Mouse (Mus musculus) liver (tissue): ENCODE data around the gene Tril.

Source experiments
- DNase-seq: peaks from one replicate; pipeline ENCODE4 v3.0.0-alpha.2; 2020; ENCODE audit warnings: mixed read lengths

Tril gene

GRCm38 (mm10) chr6:53804145-53804544 is 16.5 kb downstream of the Tril start:
- no peak for DNase-seq

- DNase-seq = no peak
These were observed 17.1 kb downstream of the Tril start for GRCm38 (mm10) chr6:53803551-53803950.

GRCm38 (mm10) chr6:53801893-53802286 is 18.7 kb downstream of the Tril start:
- no peak for DNase-seq

DNA sequence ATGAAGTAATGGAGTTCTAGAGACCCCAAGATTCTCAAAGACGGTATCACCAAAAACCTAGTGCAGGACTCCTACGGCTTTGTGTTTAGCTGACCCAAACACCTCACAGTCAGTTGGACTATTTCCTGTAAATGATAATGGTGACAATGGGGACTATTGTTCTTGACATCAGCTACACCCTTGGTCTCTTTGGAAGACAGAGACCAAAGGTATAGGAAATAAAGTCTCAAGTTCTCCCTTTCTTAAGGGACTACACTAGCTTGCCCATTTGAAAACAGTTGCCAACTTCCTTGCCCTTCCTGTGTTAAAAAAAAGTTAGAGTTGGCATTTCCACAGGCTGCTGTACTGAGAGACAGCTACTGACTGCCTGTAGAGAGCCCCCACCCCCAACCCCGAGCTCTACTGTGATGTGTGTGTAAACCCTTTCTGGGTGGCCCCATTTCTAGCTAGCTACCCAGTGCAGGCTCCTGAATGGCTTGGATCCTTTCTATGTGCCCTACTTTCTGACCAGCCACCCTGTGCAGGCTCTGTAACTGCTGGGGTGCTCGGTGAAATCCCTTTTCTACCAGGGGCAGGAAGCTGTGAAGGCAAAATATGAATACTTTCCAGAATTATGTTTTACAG is 19.2 kb downstream of the Tril start:
- DNase-seq = no peak

DNA sequence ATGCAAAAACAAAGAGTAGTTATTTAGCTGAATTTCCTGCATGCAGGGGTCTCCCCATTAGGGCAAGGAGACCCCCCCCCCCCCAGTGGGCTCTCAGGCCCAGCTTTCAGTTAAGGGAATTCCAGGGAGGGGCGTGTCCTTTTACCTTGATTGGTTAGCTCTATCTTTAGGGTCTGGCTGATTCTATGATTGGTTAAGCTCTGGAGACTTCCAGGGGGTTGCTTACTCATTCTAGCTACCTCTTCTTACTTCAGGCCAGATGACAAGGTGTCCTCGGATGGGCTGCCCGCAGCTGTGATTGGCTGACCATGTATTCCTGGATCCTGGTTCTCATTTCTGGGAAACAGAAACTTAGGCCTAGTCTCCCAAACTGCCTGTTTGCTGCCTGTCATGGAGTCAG is 21.8 kb downstream of the Tril start:
- no peak for DNase-seq

- no peak for DNase-seq
These were observed 23.8 kb downstream of the Tril start for GRCm38 (mm10) chr6:53796835-53797234.

DNA sequence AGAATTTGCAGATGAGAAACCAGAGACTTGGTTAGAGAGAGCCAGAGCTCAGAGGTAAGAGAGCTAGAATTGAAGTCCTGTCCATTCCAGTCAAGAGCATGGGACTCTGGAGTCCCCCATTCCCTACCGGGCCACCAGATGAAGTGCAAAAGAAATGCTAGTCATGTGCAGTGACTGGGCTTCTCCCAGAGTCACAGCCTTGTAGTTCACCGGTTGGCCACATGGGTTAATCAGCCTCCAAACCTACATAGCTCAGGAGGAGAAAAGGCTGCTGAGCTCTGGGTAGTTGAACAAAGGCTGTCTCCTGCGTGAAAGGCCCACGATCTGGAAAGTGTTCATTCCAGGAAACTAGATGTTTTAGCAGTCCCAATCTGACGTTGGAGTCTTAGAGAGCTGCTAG is 24.8 kb downstream of the Tril start:
- peak; percentile 21 for DNase-seq

- DNase-seq = no peak
These were observed 25.6 kb downstream of the Tril start for GRCm38 (mm10) chr6:53795078-53795477.

- DNase-seq = peak; percentile 57
These were observed 26.2 kb downstream of the Tril start for GRCm38 (mm10) chr6:53794323-53794971.

GRCm38 (mm10) chr6:53782880-53783539 is 37.6 kb downstream of the Tril start:
- peak; percentile 14 for DNase-seq

DNA sequence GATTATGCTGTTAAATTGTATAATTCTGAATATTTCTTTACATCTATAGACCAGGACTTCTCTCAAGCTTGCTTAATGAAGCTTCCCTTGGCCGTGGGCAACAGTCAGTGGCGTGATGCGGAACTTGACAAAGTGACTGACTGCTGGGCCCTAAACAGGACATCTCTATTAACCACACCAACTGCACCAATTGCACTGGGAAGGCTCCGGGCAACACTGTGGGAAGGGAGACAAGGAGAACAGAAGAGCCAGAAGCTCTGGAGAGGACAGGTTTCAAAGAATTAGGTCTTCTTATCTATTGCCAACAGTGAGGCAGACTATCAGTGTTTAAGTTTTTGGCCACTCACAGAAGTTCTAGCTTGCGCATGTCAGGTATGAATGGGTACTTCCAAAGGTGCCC is 38.4 kb downstream of the Tril start:
- DNase-seq = no peak

DNA sequence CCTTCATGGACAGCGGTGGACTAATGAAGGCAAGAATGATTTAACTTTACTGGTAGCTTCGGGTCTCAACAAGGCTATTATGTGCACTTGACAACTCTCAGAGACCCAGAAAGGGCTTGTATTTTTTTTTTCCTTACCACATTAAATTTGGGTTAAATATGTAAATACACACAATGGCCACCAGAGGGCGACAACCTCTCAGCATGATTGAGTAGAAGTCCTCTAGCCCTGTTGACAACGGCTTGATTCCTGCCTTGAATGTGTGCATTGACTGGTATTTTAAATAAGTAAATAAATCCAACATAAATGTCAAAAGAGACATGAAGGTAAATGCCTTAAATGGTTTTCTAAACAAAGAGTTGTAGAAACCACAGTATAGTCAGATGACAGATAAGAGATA is 39.5 kb downstream of the Tril start:
- peak; percentile 53 for DNase-seq

DNA sequence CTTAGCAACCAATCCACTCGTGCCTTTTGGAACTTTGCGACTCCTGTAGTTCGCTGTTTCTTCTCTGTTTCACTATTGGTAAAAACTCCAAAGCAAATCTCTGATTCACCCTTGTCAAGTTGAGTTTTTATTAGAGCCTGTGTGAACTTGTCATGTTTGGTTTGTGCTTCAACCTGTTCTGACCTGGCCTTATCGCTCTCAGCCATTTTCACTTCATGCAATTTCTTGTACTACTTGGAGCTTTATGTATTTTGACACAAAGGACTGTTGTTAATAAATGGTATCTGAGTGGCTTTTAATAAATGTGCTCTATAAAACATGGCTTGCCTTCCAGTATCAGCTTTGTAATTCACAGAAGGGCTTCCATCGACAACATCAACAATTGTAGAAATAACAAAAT is 40.6 kb downstream of the Tril start:
- DNase-seq = no peak

GRCm38 (mm10) chr6:53779526-53779925 is 41.1 kb downstream of the Tril start:
- no peak for DNase-seq

DNA sequence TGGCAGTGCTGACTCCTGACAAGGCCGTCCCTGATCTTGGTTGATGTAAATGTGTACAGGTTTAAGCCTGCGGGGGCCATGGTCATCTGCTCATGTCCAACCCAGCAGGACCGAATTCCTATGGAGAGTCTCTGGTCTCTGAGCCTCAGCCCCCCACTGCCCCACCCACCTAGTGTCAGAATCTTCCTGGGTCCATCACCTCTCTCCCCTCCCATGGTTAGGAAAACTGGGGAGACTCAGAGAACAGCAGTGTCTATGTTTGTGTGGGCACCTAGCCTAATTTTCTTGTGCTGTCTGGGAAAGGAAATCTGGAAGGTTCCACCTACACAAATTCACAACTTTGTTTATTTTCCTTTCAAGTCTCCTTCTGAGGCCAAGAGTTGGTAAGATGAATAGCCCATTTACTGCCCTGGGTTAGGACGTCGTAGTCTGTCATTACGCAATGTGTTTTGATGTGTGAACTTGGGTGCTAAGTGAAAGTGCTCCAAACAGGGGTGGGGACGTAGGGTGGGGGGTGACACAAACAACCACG is 42.1 kb downstream of the Tril start:
- no peak for DNase-seq

DNA sequence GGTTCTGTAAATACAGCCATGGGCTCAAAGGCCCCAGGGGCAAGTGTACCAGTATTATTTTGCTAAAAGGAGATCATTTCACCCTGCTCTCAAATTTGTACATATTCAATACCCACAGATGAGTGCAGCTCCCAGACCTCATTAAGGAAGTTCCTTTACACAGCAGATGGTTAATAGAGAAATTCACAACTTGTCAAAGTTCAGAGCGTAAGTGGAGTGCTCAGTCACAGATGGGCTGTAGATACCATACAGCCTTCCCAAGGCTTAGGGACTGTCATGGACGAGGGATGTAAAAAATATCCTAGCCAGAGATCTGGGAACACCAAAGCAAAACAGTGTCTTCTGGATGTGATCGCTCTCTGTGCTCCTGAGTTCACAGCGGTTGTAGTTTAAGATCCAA is 52.4 kb downstream of the Tril start:
- no peak for DNase-seq

DNA sequence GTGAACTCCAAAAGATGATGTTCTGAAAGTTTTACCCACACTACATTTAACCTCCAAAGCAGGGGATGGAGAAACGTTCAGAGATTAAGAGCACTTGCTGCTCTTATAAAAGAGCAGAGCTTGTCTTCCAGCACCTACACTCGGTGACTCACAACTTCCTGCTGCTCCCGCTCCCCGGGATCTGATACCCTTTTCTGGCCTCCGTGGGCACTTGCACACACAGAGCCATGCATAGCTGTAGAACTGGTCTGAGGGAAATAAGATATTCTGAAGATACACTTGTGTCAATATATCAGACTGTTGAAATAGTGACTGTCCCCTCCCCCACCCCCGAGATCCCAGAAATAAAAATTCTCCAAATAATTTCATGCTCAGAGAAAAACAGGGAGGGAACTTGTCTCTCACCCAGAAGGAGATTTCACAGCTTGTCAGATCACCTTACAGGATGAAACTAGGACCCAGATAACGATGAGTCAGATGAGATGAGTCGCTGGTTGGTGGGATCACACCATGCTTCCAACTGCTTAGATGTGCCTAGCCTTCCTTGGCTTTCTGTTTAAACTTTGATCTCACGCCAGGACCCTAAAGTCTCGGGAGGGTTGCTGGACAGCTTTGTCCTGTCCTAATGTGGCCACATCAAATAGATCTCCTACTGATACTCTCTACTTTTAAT is 54.3 kb downstream of the Tril start:
- DNase-seq = no peak

GRCm38 (mm10) chr6:53765731-53766130 is 54.9 kb downstream of the Tril start:
- DNase-seq = no peak
